Mouse (Mus musculus) mesoderm, embryonic 11.5 days (tissue): ENCODE data around the gene Otx2.
A peak's percentile ranks its signal among the peaks of the same experiment; 100 is the strongest.

ENCODE experiments used
- DNase-seq: peaks from one replicate; pipeline ENCODE4 v3.0.0-alpha.2; 2012; ENCODE audit warnings: low read depth, low spot score

Gene Otx2

DNA sequence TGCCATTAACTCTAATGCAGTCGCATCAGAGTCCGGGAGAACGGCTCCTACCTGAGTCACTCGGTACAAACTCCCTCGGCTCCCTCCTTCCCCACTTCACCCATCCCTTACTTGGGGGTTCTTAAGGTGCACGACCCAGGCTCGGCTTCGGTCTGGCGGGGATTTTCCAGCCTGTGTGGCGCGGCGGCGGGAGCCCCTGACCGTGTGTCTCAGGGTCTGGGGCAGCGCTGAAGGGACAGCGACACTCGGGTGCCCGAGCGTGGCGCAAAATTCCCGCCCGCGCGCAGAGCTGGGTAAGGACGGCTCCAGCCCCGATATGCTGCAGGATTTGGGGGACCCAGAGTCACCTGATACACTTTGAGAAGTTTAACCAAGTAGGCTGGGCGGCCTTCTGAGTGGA is at the start of gene Otx2:
TSS of gene Otx2 (minus strand) at position 279 of the 400 bp plus-strand sequence.
- no peak for DNase-seq

DNA sequence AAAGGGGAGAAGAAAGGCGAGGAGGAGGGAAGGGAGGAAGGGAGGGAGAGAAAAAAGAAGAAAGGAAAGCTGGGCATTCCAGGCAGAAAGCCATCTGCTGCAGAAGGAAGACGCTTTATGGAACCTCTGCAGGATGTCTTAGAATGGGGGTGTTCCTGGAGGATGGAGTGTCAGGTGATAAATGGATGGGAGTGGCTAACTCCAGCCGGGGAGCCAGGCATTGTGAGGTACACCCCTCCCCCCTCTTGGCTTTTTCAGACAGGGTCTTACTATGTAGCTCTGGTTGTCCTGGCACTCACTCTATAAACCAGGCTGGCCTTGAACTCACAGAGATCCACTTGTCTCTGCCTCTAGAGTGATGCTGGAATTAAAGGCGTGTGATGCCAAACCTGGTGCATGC is 49.1 kb upstream of the Otx2 start:
- no peak for DNase-seq

DNA sequence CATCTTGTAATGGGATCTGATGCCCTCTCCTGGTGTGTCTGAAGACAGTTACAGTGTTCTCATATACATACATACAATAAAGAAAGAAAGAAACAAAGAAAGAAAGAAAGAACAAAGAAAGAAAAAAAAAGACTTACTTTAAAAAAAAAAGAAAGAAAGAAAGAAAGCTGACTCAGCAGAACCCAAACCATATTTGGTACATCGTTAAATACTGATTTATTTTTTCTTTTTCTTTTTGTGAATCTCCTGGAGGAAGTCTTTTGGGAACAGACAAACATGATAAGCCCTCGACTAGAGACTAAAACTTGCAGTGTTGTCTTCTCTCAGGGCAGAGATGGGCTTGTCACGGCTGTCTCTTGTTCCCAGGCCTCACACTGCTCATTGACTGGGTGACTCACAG is 45.7 kb upstream of the Otx2 start:
- DNase-seq = no peak

DNA sequence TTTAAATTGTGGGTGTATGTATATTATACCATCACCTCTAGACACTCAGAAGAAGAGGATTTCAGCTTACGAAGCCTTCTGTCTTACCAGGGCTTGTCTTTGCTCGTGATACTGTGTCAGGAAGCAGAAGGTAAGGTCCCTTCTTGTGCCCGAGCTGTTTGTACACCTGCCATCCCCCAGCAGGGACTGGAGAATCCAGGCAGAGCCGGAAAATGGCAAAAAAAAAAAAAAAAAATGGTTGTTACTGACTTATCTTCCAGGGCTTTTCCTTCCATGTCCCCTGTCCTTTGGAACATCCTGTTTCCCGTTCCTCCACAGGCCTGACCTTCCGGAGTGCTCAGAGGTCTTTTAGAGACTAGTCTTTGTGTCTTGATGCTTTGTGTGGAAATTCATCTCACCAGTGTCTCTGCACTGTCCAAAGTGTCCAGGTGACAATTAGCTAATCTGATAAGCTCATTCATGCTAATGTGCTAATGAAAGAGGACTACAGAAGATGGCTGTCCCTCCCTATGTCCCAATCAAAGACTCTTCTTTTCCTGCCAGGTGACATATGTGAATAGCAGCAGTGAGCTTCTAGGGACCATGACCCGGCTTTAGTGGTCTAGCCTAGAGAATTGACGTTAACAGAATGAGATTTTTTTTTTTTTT is 44.1 kb upstream of the Otx2 start:
- DNase-seq = no peak

DNA sequence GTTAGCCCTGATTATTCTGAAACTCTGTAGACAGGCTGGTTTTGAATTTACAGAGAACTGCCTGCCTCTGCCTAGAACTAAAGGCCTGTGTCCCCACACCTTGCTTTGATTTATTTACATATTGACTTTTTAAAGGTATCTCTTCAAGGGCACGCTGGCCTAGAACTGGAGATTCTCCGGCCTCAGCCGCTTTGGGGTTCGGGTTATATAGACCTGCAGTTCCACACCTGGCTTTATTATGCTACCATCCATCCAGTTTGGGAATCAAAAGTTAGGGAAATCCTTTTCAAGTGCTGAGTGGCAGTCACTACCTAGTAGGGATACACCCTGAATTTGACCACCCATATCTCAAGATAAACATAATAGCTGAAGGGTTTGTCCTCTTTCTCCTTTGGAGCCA is 42.8 kb upstream of the Otx2 start:
- DNase-seq = no peak

DNA sequence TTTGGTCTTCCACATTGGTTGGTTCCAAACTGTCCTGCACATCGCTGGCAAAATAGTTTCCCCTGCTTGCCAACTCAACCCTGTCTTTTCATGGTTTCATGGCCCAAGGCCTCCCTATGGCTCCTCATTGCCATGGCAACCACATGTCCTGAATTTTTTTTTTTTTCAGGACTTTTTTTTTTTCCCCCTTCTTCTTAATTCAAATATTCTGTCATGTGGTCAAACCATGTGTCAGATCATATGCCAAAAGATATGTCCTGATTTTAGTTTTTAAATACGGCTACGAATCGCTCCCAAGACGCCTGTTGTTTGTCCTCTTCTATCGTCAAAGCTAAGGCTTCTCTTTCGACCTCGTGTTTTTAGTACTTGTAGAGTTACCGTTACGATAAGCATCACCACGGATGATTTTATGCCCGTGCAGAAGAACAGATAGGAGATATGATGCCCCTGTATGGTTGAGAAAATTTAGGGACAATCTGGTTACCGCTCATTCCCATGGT is 37.3 kb upstream of the Otx2 start:
- DNase-seq = no peak

DNA sequence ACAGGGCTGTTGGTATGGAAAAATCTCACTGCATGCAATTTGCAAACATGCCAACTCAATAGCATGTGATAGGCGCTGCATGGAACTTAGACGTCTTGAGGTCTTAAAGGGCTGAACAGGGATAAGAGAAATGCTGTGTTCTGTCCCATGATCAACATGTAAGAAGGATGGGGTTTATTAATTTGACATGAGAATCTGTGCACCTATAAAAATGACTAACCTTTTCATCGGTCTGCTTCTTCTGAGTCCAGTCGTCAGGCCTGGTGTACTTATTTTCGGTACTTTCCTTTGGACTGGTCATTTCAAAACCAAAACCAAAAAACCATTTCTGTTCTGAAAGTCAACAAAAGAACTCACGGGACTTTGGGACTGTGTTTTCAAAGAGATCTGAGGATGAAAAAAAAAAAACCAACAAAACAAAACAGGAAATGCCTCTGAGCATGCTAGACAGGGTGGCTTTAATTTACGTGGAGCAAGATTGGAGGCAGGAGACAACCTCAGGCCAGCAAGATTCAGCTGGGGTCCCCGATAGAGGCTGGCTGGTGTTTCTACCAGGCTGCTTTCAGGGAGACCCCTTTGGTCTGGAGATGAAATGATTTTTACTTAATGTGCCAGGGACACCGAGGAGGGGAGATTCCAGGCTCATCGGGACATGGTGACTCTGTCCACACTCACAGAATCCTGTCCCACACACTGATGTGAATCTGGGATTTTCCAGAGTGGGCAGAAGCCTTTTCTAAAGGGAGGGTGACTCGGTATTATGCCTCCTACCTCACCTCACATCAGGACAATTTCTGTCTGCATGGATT is 36.6 kb upstream of the Otx2 start:
- DNase-seq = no peak

DNA sequence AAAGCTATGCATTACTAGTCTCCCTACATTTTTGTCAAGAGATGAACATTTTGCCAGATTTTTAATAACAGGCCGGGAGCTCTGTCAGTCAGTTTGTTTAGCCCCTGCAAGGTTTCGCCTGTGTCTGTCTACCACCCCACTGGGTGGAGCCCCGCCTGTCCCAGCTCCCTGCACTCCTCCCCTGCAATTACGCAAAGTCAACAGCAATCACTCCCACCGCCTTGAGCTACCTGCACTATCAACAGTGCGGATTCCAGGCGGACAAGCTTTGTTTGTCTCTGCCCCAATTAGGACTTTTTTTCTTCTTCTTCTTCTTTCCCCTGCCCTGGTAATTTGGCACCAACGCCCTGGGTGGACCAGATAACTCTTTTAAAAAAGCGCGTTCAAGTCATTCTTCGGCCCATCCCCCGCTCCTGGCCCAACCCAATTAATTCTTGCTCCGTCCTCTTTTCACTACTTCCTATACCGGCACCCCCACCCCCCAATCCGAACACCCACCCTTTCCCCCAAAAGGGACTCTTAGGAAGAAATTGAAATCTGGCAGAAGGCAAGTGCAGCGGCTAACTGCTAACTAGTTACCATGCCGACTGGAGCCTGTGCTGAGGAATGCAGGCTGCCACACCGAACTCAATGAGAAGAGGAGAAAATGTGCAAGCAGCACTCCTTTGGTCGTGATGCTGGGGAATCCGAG is 35.9 kb upstream of the Otx2 start:
- DNase-seq = peak; percentile 72

DNA sequence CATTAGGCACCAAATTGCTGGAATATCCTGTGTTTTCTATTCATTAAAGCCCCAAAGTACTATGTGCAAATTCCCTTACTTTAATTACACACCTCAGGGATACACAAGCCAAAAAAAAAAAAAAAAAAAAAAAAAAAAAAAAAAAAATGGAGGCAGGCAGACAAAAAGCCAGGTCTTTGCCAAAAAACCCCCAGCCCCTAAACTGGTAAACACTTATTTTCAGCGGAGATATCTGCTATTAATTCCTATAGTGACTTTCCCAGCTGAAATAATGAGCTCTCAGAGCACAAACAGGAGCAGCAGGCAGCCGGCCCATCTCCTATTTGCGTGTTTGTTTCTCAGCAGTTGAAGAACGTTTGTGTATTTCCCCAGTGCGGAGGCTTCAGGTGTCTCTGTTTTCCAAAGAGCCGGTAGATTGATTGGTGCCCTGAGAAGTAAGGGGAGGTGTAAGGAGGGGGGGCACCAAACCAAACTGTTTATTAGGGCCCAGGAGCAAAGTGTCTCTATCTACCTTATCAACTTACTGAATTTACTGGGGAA is 34.3 kb upstream of the Otx2 start:
- no peak for DNase-seq

DNA sequence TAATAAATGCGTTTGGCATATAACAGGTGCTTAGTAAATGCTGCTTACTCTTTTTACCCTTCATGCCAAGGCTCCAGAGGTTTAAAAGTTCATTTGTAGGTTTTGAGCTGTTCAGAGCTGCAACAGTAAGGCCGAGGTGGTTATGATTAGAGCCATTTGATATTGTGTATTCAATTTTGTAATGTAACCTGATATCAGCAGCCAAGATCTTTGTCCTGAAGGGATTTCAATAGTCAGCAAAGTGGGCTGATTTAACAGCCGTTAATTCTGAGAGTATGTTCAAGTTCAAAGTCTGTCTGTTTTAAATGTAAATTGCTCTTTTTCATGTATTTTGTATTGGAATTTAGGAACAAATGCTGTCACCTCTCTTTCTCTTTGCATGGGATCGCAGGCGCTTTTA is 33.8 kb upstream of the Otx2 start:
- DNase-seq = no peak

DNA sequence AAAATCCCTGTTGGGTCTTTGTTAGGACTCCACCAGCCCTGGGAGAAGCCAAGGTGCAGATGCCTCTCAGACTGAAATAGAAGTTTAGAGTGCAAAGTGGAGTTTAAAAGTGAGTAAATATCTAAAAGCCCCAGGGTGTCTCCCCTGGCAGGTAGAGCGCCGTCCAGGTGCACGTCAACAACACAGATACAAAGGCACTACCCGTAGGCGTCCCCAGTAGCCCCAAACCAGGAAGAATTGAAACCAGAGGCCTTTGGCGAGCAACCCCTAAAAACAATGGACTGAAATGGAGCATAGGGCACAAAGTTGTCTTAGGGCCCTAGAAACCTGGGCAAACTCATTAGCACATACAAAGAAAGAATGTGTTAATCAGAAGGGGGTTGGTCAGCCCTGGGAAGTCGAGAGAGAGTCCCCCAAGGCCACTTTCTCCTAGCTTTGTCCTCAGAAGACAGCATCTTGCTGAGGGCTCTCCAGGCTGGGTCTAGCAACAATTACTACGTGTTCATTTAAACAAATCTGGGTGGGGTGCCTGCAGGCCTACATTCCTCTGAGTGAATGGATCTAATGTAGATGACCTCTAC is 27.3 kb upstream of the Otx2 start:
- no peak for DNase-seq

DNA sequence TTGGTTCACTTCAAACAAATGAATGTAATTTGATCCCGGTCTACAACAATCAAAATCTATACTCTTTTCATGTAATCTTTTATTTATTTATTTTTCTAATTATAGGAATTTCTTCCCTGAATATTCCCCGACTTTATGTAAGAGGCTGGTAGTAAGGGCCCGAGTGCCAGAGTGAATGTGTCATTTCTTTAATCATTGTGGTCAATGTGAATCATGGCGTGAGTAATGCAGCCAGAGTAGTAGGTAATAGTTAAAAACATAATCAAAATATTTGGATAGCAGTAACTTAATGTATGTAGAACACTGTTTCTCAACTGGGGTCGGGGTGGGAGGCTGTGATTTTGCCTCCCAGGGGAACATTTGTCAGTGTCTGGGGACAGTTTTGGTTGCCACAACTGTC is 6.0 kb upstream of the Otx2 start:
- DNase-seq = no peak

DNA sequence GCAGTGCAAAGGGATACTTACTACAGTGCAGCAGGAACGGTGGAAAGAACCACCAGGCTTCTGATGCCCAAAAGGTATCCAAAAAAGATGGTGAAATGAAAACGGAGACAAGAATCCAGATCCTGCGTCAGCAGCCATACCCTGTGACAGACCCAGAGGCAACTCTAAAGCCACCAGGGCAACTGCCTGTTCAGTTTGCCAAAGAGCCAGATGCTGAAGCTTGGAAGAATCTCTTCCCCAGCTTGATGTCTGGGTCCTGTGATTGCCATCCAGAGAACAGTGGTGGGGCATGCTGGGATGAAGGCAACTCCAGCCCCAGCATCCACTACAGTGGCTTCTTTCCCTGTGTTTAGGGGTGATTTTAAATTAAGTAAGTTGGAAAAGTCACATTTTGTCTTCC is 5.1 kb upstream of the Otx2 start:
- no peak for DNase-seq

DNA sequence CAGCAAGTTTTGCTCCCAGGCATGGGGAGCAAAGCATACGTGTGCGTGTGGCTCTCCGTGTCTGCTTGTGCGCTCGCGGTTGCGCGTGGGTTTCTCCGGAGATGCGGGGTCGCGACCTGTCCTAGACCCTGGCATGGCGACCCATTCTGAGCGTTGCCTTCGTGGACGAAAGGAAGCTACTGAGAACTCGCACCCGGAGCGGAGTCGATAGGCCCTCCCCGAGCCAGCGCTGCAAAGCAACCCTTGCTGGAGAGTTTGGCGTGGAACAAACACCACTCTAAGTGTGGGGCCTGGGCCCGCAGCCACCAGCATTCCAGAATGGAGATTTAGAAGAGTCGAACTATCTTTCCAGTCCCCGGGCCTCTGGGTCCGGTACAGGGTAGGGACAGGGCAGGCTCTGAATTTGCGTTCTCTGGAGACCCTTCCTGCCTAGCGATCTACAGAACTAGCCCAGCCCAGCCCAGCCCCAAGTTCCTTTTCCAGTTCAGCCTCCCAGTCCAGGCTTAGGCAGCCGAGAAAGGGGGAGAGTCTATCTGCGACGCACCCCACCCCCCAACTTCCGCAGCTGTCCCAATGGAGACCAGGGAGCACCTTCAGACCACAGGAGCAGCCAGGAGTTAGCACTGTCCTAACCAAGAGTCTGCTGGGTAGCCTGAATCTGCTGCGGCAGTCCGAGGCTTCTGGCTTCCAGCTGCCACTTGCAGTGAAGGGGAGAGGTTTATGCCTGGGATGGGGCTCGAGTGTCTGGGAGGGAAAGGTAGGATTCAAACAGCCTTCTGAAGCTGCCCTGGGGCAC is 615 bp upstream of the Otx2 start:
- no peak for DNase-seq

DNA sequence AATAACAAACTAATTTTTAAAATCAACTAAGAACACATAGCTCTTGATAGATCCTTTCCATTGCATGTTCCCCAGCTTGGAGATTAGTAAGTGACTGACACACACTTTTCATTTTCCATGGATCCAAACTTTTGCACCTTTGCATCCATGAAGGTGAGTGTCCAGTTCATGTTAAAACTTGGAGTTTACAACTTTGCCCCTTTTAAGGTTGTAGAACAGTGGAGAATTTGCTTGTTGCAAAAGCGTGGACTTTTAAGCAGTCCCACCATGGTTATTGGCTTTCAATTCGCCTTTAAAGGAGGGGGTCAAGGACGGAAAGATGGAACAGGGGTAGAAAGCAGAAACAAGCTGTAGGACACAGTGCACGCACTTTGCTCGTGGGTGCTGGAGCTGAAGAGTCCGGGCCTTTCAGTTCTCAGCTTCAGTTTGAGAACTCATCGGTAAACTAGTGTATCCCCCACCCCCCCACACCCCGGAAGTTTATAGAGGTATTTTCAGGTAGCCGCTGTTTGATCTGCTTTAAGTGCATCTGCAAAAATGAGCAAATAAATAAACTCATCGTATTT is 925 bp downstream of the Otx2 start:
- DNase-seq = no peak

DNA sequence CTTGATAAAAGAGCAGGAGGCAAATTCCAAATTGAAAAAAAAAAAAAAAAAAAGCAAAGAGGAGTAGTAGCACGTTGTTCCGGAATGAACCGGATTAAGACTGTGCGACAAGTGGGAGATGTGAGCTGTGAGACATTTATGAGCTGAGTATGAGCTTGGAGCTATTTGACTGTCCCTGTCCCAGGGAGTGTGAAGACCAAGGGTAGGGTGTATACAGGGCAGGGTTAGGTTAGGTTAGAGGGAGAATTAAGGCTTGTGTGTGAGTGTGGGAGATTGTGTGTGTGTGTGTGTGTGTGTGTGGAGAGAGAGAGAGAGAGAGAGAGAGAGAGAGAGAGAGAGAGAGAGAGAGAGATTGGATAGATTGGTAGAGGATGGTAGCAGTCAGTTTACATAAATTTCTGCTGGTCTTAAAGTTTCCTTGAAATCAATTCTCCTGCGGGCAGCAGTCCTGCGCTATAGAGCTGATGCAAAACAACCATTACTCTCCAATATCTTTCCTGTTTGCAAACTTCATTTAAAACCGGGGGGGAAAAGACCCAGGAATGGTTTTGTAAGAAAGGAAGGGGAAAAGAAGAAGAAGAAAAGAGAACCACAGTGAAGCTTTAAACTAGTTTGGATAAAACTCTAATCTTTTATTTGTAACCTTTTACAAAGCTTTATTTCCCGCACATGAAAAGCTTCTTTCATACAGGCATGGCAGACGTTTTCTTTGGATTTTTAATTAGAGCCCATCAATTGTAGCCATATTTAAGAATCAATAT is 2.0 kb downstream of the Otx2 start:
- no peak for DNase-seq

DNA sequence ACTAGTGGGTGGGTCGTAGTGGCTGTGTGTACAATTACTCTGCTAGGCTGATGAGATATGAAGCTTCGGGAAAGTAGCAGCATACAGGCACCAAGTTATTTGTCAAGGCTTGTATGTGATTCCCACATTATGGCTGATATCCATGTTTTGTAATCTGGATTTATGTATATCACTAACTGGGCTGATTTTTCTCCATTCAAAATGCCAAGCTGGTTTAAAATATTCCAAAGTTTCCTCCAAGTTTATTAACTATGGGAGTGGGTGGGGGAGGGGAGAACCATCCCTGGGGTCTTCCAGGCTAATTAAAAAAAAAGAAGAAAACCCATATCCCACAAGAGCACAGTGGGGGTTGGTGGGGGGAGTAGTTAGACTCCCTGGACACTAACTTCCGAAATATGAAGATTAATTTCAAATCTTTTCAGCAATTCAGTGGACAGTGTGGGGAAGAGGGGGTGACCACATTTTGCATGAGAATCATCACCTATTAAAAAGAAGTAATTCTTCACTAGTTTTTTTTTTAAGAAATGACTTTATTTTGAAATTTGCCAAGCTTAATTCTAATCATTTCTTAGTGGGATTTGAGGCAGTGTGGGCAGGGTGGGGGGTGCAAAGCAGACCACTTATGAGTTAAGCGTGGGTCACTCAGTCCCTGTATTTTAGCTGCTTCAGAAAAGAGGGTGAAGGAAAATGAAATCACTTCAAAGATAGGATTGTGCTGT is 2.7 kb downstream of the Otx2 start:
- no peak for DNase-seq

DNA sequence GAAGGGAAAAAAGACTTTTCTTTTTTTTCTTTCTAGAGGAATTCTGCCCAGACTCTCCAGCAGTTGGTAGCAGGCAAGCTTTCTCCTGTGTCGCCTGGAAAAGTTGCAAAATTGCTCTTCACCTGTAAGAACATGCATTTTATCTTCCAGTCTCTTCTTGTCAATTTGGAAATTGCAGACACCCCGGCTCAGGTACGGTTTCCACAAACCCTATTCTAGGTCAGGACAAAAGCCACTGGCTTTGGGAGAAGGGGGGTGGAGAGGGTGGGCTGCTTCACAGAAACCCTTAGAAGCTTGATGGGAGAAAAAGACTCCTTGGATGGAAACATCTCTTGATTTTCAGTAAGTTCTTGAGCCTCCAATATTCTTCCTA is 3.4 kb downstream of the Otx2 start:
- no peak for DNase-seq

DNA sequence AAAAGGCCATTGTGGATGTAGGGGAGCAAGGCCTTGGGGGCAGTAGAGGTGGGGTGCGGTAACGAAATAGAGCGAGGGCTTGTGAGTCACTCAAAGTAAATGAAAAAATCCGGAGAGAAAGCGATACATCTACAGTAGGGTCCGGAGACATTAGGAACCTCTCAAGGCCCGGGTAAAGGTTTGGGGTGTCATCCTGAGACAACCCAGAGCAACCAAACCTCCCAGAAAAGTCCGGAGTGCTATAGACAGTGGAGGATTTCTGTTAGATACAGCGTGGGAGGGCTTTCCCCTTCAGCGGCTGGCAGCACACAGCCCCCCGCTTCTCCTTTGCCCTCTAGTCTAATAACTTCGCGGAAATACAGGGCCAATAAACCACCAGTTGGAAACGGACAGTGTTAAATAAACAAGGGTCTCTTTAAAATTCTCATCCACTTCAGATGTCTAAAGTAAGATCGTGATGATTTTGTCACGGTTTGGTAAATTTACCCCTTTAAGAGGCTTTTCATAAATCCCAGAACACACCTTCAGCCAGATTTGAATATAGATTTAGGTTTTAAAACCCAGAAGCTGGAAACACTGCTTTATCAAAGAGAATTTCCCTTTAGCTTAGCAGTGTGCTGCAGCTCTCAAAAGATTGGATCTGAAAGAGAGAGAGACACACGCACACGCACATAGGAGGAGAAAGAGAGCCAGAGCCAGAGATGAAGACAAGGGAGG is 3.9 kb downstream of the Otx2 start:
- DNase-seq = no peak
